Mouse (Mus musculus) cerebellum, adult 2 months (tissue): ENCODE measurements at regions not wholly inside any gene's neighbourhood (a gene's known extent, or its start where the extent isn't known, plus 50 kb on each side); places are given as distances from the start of the nearest gene placed in this dataset.

ENCODE experiments used
- CTCF ChIP-seq: fragments of 200-500 bp; IDR thresholded peaks from 2 replicates; pipeline ENCODE4 v1.5.1; 2011; ENCODE audit warnings: low read depth, mild to moderate bottlenecking, control low read depth, low read length, moderate library complexity, borderline replicate concordance; ENCODE audit not compliant: insufficient read depth
- POLR2A ChIP-seq: fragments of 200-500 bp; IDR thresholded peaks from 2 replicates; pipeline ENCODE4 v1.6.1; 2011; ENCODE audit warnings: low read length, control low read depth, borderline replicate concordance; ENCODE audit not compliant: insufficient read depth

GRCm38 (mm10) chr3:78073040-78073439, 1213.3 kb downstream of the Rapgef2 start:
- no peak for TF ChIP-seq CTCF
- no peak for TF ChIP-seq POLR2A
